Mouse (Mus musculus) cerebellum, postnatal 14 days (tissue): ENCODE measurements at regions not wholly inside any gene's neighbourhood (a gene's known extent, or its start where the extent isn't known, plus 50 kb on each side); places are given as distances from the start of the nearest gene placed in this dataset.

Source experiments
- DNase-seq, 2 experiments: peaks; one replicate each; pipeline ENCODE4 v3.0.0; 2021; ENCODE audit warnings: mixed read lengths in 2 of 2

DNA sequence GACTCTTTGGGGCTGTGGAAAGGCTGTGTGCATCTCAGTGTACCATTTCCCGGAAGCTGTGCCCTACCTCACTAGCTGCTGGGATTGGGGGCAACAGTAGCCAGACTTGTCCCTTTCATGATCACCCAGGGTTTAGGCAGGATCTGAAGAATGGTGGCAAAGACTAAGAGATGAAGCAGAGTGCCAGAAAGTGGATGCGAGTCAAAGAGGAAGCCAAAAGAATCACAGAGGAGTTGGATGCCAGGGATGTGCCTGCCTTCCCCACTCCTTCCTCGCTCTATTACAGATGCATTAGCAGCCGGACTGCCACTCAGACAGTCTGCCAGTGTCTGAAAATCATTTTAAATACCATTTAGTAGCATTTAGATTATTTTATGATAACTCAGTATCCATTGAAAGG lies 271.5 kb upstream of the Slc24a2 start:
- DNase-seq = peak; percentile 9 to 20

- peak; percentile 78 to 80 for DNase-seq
These were observed 270.2 kb upstream of the Slc24a2 start for GRCm38 (mm10) chr4:87500441-87500840.

- DNase-seq = no peak
These were observed 257.5 kb upstream of the Slc24a2 start for GRCm38 (mm10) chr4:87487798-87488197.

DNA sequence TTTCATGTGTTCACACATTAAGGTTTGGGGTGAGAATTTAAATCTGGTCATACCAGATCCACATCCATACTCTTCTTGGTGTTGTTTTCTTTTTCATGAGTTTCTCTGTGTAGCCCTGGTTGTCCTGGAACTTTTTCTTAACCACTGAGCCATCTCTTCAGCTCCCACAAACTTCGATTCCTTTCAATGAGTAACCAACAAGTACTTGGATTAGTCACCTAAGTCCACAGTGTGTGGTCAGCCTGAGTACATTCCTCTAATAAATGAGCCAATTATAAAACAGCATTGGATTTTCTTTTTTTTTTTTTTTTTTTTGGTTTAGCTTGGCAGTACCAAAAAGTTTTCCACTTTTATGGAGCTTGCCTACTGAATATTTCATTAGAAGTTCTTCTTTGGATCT lies 245.3 kb upstream of the Slc24a2 start:
- no peak for DNase-seq

GRCm38 (mm10) chr4:87473331-87474039 lies 243.2 kb upstream of the Slc24a2 start:
- DNase-seq = no peak

GRCm38 (mm10) chr4:87472787-87473186 lies 242.5 kb upstream of the Slc24a2 start:
- no peak for DNase-seq

GRCm38 (mm10) chr4:87471385-87471784 lies 241.1 kb upstream of the Slc24a2 start:
- DNase-seq = no peak

- DNase-seq = no peak
These were observed 237.3 kb upstream of the Slc24a2 start for GRCm38 (mm10) chr4:87467600-87467999.

DNA sequence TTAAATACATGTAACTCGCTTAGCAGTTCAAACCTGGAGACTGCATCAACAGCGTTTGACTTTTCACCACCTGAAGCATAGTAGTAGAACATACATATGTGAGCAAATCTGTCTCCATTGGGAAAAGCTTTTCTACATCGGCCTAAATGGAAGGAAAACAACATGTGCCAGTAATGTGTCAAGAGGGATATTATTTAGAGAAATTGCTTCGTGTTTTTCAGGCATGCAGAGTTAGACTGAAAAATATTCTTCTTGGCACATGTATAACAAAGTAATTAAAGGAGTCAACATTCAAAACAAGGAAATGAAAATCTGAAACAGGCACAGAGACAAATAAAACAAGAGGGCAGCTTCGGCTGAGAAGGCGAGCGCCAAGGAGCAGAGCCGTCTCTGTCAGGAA lies 236.7 kb upstream of the Slc24a2 start:
- no peak for DNase-seq

DNA sequence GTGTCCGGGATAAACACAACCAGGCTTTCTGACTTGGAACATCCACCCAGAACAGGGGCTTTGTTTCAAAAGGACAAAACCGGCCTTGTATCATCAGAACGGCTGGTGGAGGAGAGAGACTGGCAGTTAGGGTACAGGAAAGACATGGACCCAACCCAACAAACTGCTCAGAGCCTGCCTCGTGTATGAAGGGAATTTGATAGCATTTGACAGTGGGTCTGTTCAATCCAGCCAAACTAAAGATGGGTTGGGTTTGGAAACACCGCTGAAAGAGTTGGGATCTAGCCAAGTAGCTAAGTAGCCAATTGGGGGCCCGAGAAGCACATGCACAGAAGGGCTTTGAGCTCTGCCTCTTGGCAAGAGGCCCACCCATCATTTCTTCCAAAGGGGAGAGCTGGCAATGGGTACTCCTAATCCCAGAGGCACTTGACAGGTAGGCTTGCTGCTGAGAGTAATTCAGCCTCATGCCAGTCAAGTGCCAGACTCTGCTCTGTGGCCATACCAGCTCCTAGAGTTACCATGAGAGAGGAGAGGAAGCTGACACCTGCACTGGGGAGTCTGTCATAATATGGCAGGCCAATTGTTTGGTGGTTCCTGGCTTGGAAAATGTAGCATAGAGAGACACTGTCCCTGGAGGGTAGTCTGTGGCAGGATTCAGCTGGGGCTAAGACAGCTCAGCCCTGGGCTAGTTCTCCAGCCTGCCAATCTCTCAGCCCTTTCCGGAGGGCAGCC lies 231.1 kb upstream of the Slc24a2 start:
- DNase-seq = peak; percentile 93 to 94

DNA sequence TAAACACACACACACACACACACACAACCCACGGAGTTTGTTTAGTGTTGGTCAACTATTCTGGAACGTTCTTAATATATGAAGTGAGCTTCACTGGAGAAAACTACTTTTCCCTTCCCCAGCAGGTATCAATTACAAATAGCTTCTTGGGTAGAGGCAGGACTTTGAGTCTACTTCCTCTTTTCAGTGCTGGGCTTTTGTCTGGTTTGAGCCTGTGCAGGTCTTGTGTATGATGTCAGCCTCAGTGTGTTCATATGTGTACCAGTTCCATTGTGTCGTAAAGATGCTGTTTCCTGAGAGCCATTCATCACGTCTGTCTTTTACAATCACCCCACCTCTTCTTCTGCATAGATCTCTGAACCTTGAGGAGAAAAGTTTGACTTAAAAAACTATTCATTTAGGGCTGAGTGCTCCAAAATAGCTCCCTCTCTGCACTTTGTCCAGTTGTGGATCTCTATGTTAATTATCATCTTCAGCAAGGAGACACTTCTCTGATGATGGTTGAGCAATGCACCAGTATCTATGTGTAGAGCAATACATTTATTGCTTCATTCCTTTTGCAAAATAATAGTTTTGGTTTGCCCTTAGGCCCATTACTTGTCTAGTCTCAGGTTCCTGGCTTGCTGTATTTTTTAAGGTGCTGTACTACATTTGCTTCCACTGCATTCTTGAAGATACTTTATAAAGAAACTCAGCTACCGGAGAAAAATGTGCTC lies 225.7 kb upstream of the Slc24a2 start:
- no peak for DNase-seq

DNA sequence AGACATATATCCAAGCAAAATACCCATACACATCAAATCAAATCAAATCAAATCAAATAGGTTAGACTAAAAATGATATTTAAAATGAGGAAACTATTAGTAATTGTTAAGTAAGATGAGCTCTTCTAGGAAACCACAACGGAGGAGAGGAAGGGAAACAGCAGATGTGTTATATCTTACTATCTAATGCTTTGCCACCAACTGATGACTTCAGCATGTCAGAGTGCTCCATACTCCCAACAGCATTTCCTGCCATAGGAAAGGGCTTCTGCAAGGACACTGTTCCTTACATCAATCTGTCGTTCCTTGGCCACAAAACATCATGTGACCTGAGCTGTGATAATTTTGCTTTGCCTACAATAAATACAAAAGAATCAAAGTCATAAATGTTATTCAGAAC lies 221.8 kb upstream of the Slc24a2 start:
- no peak for DNase-seq

DNA sequence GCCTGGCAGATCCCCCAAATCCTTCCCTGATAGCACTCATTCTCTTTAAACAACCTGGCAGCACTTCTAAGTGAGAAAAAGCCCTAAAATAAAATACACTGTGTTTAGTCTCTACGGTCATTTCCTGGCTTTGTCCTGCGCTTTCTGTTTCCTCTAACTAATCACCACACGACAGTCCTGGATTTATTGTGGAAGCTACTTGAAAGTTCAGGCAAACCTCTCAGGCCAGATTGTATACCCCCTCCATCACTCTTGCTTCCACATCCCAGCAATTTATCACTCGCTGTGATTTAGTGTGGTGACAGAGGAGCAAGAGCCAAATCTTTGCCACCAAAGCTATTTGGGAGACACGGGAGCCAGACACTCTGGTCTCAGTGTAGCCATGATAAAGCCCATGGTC lies 221.0 kb upstream of the Slc24a2 start:
- DNase-seq = no peak

GRCm38 (mm10) chr4:87448338-87448737 lies 218.1 kb upstream of the Slc24a2 start:
- no peak for DNase-seq

GRCm38 (mm10) chr4:87446856-87447255 lies 216.6 kb upstream of the Slc24a2 start:
- no peak for DNase-seq

GRCm38 (mm10) chr4:87434136-87434535 lies 203.9 kb upstream of the Slc24a2 start:
- no peak for DNase-seq

GRCm38 (mm10) chr4:87428374-87428773 lies 198.1 kb upstream of the Slc24a2 start:
- DNase-seq = no peak

DNA sequence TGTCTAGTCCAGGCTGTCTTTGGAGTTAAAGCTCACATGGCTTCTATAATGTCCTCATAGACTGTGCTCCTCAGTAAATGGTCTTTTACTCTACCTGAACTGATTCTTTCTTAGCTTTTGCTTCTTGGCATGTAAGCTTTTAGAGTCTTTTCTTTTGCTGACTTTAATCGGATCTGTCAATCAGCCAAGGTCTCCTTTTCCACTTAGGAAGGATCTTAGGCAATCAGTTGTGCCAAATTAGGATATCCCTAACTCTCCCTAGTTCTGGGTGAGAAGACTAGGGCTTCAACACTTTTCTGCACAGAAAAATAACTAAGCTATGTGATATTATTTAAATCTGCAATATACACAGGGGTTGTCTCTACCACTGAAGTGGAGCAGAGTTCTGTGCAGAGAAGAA lies 193.8 kb upstream of the Slc24a2 start:
- no peak for DNase-seq

DNA sequence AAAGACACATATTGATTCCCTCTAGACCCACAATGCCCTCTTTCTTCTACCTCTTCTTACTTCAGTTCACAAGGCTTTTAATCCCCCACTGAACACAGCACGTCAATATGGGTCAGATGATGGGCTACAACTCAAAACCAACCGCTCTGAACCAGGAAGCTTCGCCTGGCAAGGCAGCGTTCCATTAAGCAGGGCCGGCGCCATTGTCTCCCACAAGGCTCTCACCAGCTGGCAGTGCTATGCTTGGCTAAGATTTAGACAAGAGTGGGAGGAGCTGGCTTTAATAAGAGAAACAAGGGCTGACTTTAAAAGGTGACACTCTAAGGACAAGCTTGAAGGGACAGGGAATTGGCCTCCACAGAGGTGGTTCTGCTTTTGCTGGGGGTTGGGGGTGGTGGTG lies 192.3 kb upstream of the Slc24a2 start:
- peak; percentile 53 to 62 for DNase-seq

GRCm38 (mm10) chr4:87403354-87403753 lies 173.1 kb upstream of the Slc24a2 start:
- DNase-seq = no peak

DNA sequence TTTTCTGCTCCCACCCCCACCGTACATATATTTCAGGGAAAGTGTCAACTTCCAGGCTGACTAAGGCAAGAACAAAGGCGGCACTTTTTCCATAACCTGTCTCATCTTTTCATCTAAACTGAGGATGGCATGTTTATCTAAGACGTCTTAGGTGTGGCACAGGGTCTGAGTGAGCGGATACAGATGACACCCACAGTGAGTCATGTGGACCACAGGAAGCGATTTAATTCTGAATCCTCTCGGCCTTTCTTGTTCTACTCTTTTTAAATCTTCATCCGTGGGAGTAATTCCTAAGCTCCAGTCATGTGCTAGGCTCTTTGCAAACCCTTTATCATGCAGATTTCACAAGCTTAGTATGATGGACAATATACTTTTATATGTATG lies 171.9 kb upstream of the Slc24a2 start:
- no peak for DNase-seq

DNA sequence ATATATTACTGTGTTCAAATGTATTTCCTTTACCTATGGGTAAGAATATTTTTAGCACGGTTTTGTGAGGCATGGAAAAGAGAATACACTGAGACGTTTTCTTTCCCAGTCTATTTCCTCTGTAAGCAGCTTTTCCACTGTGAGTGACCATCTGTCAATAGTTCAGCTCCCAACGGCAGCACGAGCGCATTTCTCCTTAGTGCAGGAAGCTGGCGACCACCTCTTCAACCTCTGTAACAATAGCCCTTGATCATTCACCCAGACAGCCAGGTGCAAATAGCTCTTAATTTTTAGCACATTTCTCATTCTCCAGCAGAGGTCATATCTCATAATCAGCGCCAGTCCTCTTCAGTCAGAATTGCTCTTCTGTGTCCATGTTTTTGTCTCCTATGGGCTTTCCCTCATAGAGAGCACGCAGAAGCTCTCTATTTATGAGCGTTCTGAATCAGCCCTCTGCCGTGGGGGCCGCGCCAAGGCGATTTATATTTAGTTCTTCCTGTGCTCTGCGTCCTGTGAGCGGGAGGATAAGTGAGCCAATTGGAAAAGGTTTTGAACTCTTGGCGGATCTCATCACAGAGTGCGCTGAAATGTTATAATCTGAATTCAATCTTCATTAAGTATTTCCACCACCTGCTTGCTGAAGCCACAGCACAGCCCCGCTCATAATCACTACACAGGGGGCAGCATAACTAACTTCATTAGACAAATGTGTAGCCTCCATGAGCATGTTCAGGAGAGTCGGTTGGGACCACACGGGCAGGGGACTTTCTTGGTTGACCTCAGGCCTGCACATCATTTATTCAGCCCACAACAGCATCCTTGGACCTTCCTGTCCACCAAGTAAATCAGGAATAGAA lies 171.3 kb upstream of the Slc24a2 start:
- peak; percentile 84 to 86 for DNase-seq

DNA sequence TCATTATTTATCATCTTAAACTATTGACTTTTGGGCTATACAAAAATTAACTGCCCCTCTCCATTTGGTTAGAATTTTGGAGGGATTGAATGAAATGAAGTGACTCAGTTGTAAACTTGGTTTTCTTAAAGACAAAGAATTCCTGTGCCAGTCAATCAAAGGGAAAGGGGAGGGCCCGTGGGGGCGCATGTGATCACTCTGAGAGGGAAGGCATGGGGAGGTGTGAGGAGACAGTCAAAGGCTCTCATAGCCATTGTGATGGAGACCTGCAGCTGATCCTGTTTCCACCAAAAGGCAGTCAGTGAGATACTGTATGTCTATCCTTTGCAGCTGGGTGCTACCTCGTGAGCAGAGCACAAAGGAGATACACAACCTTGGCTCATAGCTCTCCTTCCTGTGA lies 156.6 kb upstream of the Slc24a2 start:
- DNase-seq = no peak
